Mouse (Mus musculus): ENCODE measurements at regions not wholly inside any gene's neighbourhood (a gene's known extent, or its start where the extent isn't known, plus 50 kb on each side); places are given as distances from the start of the nearest gene placed in this dataset.

DNA sequence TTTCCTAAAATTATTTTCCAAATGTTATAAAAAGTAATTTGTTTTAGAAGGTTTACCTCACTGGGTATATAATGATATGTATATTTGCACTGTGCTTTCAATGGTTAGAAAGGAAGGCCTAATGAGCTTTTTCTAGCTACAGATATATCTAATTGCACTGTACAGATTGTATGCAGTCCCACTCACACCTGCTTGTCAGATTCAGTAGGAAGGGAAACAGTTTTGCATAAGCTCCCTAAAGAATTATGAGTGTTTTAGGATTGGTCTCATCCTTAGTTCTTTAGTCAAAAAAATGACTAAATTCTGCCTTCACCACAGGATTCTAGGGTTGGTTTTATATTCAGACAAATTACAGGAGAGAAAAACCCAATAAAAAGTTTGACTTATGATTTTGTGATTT is 388.1 kb downstream of the Sqor start:
- TF ChIP-seq POLR2A (IDR thresholded peaks at IDR 0.05; ENCODE audit: borderline replicate concordance, extremely low read depth, insufficient read depth, insufficient read length, poor library complexity, severe bottlenecking) (no peak), CTCF (IDR thresholded peaks at IDR 0.05; ENCODE audit: borderline replicate concordance, extremely low read depth, insufficient read depth, insufficient read length) (no peak)

All from brain, embryonic 14.5 days (tissue).